Mouse (Mus musculus): ENCODE results near the gene Gsg1l.
A peak's percentile ranks its signal among the peaks of the same experiment; 100 is the strongest.

Gsg1l gene

GRCm38 (mm10) chr7:125933356-125934244 is 148.6 kb downstream of the Gsg1l start:
- DNase-seq, result peak; percentile 22

- DNase-seq, result peak in 1 of 2 experiments; percentile 1
Measured at GRCm38 (mm10) chr7:125931602-125932001, 150.6 kb downstream of the Gsg1l start.

GRCm38 (mm10) chr7:125924044-125924443 is 158.2 kb downstream of the Gsg1l start:
- no peak for DNase-seq

GRCm38 (mm10) chr7:125920801-125921200 is 161.4 kb downstream of the Gsg1l start:
- DNase-seq, result no peak

GRCm38 (mm10) chr7:125900386-125901161 is 181.6 kb downstream of the Gsg1l start:
- no peak for DNase-seq

GRCm38 (mm10) chr7:125899916-125900315 is 182.3 kb downstream of the Gsg1l start:
- DNase-seq, result no peak

- DNase-seq, result peak; percentile 45 to 53
Measured at GRCm38 (mm10) chr7:125899036-125899435, 183.2 kb downstream of the Gsg1l start.

- no peak for DNase-seq
Measured at GRCm38 (mm10) chr7:125897059-125897458, 185.2 kb downstream of the Gsg1l start.

GRCm38 (mm10) chr7:125893621-125894020 is 188.6 kb downstream of the Gsg1l start:
- no peak for DNase-seq

GRCm38 (mm10) chr7:125888373-125888772 is 193.8 kb downstream of the Gsg1l start:
- peak; percentile 53 to 67 for DNase-seq

GRCm38 (mm10) chr7:125887761-125888160 is 194.4 kb downstream of the Gsg1l start:
- no peak for DNase-seq

- DNase-seq, result no peak
Measured at GRCm38 (mm10) chr7:125887124-125887523, 195.1 kb downstream of the Gsg1l start.

- DNase-seq, result no peak
Measured at GRCm38 (mm10) chr7:125886116-125886680, 196.0 kb downstream of the Gsg1l start.

GRCm38 (mm10) chr7:125883232-125883631 is 199.0 kb downstream of the Gsg1l start:
- DNase-seq, result no peak

- no peak for DNase-seq
Measured at GRCm38 (mm10) chr7:125878040-125878439, 204.2 kb downstream of the Gsg1l start.

GRCm38 (mm10) chr7:125873971-125874495 is 208.2 kb downstream of the Gsg1l start:
- DNase-seq, result no peak

GRCm38 (mm10) chr7:125872874-125873273 is 209.3 kb downstream of the Gsg1l start:
- DNase-seq, result no peak

GRCm38 (mm10) chr7:125872202-125872580 is 210.0 kb downstream of the Gsg1l start:
- no peak for DNase-seq

- DNase-seq, result no peak
Measured at GRCm38 (mm10) chr7:125871404-125872201, 210.6 kb downstream of the Gsg1l start.

- DNase-seq, result no peak
Measured at GRCm38 (mm10) chr7:125868570-125868969, 213.6 kb downstream of the Gsg1l start.

- no peak for DNase-seq
Measured at GRCm38 (mm10) chr7:125865234-125865633, 217.0 kb downstream of the Gsg1l start.

GRCm38 (mm10) chr7:125864026-125864425 is 218.2 kb downstream of the Gsg1l start:
- no peak for DNase-seq
